Mouse (Mus musculus) midbrain, embryonic 12.5 days (tissue): ENCODE measurements around the gene Slc35e2. TPM values are rescaled to one million over a fixed set of nuclear protein-coding genes. Genes with fewer than 3 reads are reported as not detected.

Experiments used
- ATAC-seq: fragments of 200-750 bp; cut with Nextera tagmentation; 2 replicates; pipeline ENCODE4 v1.8.0; 2017; ENCODE audit warnings: low read depth, moderate TSS enrichment, moderate library complexity; ENCODE audit not compliant: low FRiP score
- H3K27ac ChIP-seq: fragments of 300-500 bp; sonication (generic); replicated peaks from 2 replicates; pipeline ENCODE4 v1.5.1; 2016; ENCODE audit warnings: mild to moderate bottlenecking
- H3K27me3 ChIP-seq: fragments of 300-500 bp; sonication (generic); 2 replicates; pipeline ENCODE4 v1.6.1; 2016; ENCODE audit warnings: mild to moderate bottlenecking
- H3K36me3 ChIP-seq: fragments of 300-500 bp; sonication (generic); 2 replicates; pipeline ENCODE4 v1.6.1; 2016
- H3K4me1 ChIP-seq: fragments of 300-500 bp; sonication (generic); 2 replicates; pipeline ENCODE4 v1.6.1; 2016
- H3K4me2 ChIP-seq: fragments of 300-500 bp; sonication (generic); replicated peaks from 2 replicates; pipeline ENCODE4 v1.6.1; 2016; ENCODE audit warnings: mild to moderate bottlenecking, moderate library complexity
- H3K4me3 ChIP-seq: fragments of 300-500 bp; sonication (generic); 2 replicates; pipeline ENCODE4 v1.5.1; 2016; ENCODE audit warnings: mild to moderate bottlenecking
- H3K9ac ChIP-seq: fragments of 300-500 bp; sonication (generic); replicated peaks from 2 replicates; pipeline ENCODE4 v1.6.1; 2016; ENCODE audit warnings: mild to moderate bottlenecking, moderate library complexity
- H3K9me3 ChIP-seq: fragments of 300-500 bp; sonication (generic); 2 replicates; pipeline ENCODE4 v1.6.1; 2016; ENCODE audit warnings: mild to moderate bottlenecking
- WGBS: fragments of 180-500 bp; shearing (Covaris S2); methylation state at CpG from one replicate; pipeline ENCODE4 v1.1.7; 2016; 5-methylcytosine and 5-hydroxymethylcytosine counted together
- polyA plus RNA-seq: library from polyadenylated mRNA; unstranded; fragments of >200 nt; fragmentation: Nextera tagmentation; extraction: Ambion mirVana; gene quantifications from 2 replicates; pipeline ENCODE4 v1.2.1, GENCODE M21; 2016

Slc35e2 gene
- polyA plus RNA-seq, result 15.4 and 17.1 TPM in 2 replicates

DNA sequence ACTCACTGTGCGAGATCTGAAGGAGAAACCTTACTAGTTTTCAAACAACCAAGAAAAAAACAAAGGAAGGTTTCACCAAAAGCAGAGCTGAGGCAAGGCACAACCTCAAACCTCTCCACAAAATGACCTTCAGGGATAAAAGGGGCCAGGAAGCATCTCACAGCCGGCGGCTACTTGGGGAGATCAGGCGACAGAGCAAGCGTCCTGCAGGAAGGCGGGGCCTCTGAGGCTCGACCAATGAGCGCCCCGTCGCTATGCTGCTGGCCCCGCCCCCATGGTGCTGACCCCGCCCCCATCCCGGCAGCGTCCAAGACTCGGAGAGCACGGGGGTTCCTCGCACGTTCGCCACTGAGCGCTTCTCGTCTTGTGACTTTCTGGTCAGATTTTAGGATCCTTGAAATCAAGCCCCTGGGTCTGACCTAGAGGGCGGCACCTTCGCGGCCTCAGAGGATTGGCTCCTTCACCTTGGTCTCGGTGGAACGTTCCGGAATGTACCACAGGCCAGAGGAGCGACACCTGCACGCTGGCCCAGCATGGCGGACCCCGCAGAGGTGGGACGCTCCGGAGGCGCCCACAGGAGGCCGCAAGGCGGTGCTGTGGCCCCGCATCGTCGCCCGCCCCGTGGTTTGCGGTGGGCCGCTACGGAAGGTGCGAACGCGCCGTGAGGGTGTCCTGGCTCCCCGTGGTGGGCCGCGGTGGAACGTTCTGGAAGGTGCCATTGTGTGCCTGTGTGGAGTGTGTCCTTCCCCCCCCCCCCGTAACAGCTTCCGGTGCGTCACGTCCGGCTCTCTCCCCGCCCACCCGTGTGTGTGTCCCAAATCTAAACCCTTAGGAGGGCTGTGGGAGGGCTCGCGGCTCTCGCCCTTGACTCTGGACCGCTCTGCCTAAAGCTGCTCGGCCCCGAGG lies at the start of gene Slc35e2:
TSS of gene Slc35e2 (plus strand) at position 326 of the 906 bp plus-strand sequence.
- ATAC-seq, result peak; percentile 95
- Histone ChIP-seq H3K4me2 (peak within 1 kb of the TSS; percentile 93), H3K27ac (peak within 1 kb of the TSS; percentile 99), H3K4me1 (peaks cover 18% of the 10 kb centered on the region), H3K9ac (peak within 1 kb of the TSS; percentile 95), H3K36me3 (peaks cover 8% of the 10 kb centered on the region), H3K9me3 (no peaks in the 10 kb centered on the region), H3K27me3 (no peaks in the 10 kb centered on the region), H3K4me3 (peak within 1 kb of the TSS; percentile 98)
- under 1% methylated on average over 64 of the region's 65 CpGs for WGBS

DNA sequence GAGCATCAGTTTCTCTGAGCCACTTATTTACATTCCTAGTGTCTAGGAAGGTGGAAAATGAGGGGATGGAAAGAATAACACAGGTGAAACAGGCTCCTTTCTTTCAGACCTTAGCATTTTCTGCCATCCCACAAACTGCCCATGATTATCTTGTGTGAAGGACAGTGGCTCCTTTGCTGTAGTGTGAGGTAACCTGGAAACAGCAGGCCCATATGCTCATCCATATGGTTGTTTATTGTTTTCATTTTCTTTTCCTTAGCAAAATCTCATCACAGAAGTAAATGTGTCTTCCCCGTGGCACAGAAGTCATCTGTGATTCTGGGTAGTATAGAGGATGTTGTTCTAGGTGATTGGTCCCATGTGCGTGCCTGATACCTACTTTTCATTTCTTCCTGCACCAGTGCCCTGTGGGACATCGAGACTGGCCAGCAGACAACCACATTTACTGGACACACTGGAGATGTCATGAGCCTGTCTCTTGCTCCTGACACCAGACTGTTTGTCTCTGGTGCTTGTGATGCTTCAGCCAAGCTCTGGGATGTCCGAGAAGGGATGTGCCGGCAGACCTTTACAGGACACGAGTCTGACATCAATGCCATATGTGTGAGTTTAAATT lies 48.2 kb upstream of the Slc35e2 start:
- WGBS, result 92% methylated on average over 6 of the region's 6 CpGs
- ATAC-seq, result no peak
- no peak overlapping the region for H3K4me3 ChIP-seq
- no peaks in the 10 kb centered on the region for H3K27me3 ChIP-seq
- no peak overlapping the region for H3K9ac ChIP-seq
- H3K4me2 ChIP-seq, result no peak overlapping the region
- no peaks in the 10 kb centered on the region for H3K9me3 ChIP-seq
- H3K36me3 ChIP-seq, result peaks cover 86% of the 10 kb centered on the region
- no peaks in the 10 kb centered on the region for H3K4me1 ChIP-seq
- H3K27ac ChIP-seq, result no peak overlapping the region

GRCm38 (mm10) chr4:155554880-155555279 lies 46.3 kb upstream of the Slc35e2 start:
- Histone ChIP-seq H3K4me3 (no peak overlapping the region), H3K9ac (no peak overlapping the region), H3K4me2 (no peak overlapping the region), H3K36me3 (peaks cover 91% of the 10 kb centered on the region), H3K4me1 (no peaks in the 10 kb centered on the region), H3K27me3 (no peaks in the 10 kb centered on the region), H3K9me3 (no peaks in the 10 kb centered on the region), H3K27ac (no peak overlapping the region)
- WGBS, result 86% methylated on average over 4 of the region's 4 CpGs
- no peak for ATAC-seq

DNA sequence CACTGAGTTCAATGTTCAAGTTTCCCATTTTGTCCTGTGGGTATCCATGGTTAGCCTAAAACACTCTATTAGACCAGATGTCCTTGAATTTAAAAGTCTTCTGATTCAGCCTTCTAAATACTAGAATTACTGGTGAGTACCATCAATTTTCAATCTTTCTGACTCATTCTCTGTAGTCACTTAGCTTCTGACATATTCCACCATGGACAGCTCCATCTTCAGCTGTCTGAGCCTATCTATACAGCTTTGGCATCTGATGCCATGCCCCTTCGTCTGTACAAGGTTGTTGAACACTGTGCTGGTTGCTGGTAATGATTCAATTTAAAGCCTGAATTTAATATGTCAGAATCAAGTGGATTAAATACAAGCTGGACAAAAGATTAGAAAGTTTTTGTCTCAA lies 45.8 kb upstream of the Slc35e2 start:
- 60% methylated on average over 1 of the region's 1 CpGs for WGBS
- H3K27me3 ChIP-seq, result no peaks in the 10 kb centered on the region
- H3K27ac ChIP-seq, result no peak overlapping the region
- no peaks in the 10 kb centered on the region for H3K9me3 ChIP-seq
- H3K4me1 ChIP-seq, result no peaks in the 10 kb centered on the region
- no peak overlapping the region for H3K9ac ChIP-seq
- H3K4me2 ChIP-seq, result no peak overlapping the region
- H3K4me3 ChIP-seq, result no peak overlapping the region
- H3K36me3 ChIP-seq, result peaks cover 97% of the 10 kb centered on the region
- no peak for ATAC-seq

- no peaks in the 10 kb centered on the region for H3K9me3 ChIP-seq
- no peak overlapping the region for H3K4me2 ChIP-seq
- no peak overlapping the region for H3K4me3 ChIP-seq
- no peak overlapping the region for H3K27ac ChIP-seq
- no peak overlapping the region for H3K9ac ChIP-seq
- H3K36me3 ChIP-seq, result peaks cover 67% of the 10 kb centered on the region
- peaks cover 23% of the 10 kb centered on the region for H3K4me1 ChIP-seq
- 83% methylated on average over 6 of the region's 6 CpGs for WGBS
- no peaks in the 10 kb centered on the region for H3K27me3 ChIP-seq
- no peak for ATAC-seq
These were observed 41.8 kb upstream of the Slc35e2 start for GRCm38 (mm10) chr4:155559454-155559853.

GRCm38 (mm10) chr4:155560932-155561331 lies 40.3 kb upstream of the Slc35e2 start:
- 0 out of 2 replicates have a peak overlapping the region, but pooled peaks have one; percentile 8 for H3K27ac ChIP-seq
- H3K36me3 ChIP-seq, result peaks cover 52% of the 10 kb centered on the region
- ATAC-seq, result no peak
- WGBS, result 62% methylated on average over 2 of the region's 2 CpGs
- no peaks in the 10 kb centered on the region for H3K27me3 ChIP-seq
- no peak overlapping the region for H3K4me3 ChIP-seq
- no peak overlapping the region for H3K4me2 ChIP-seq
- H3K9ac ChIP-seq, result no peak overlapping the region
- H3K4me1 ChIP-seq, result peaks cover 33% of the 10 kb centered on the region
- no peaks in the 10 kb centered on the region for H3K9me3 ChIP-seq

- H3K9ac ChIP-seq, result peak within 1 kb of the TSS; percentile 48; the same call in 1 of the 2 replicates
- peaks cover 43% of the 10 kb centered on the region for H3K36me3 ChIP-seq
- peak within 1 kb of the TSS; percentile 75 for H3K4me2 ChIP-seq
- no peaks in the 10 kb centered on the region for H3K27me3 ChIP-seq
- no peaks in the 10 kb centered on the region for H3K9me3 ChIP-seq
- WGBS, result 78% methylated on average over 7 of the region's 7 CpGs
- H3K4me3 ChIP-seq, result peak within 1 kb of the TSS; percentile 85
- peaks cover 33% of the 10 kb centered on the region for H3K4me1 ChIP-seq
- ATAC-seq, result no peak
- peak within 1 kb of the TSS; percentile 92 for H3K27ac ChIP-seq
These were observed 39.4 kb upstream of the Slc35e2 start, which contains the start of gene Nadk for GRCm38 (mm10) chr4:155561661-155562442. TSS of gene Nadk (plus strand) at chr4:155562378.

DNA sequence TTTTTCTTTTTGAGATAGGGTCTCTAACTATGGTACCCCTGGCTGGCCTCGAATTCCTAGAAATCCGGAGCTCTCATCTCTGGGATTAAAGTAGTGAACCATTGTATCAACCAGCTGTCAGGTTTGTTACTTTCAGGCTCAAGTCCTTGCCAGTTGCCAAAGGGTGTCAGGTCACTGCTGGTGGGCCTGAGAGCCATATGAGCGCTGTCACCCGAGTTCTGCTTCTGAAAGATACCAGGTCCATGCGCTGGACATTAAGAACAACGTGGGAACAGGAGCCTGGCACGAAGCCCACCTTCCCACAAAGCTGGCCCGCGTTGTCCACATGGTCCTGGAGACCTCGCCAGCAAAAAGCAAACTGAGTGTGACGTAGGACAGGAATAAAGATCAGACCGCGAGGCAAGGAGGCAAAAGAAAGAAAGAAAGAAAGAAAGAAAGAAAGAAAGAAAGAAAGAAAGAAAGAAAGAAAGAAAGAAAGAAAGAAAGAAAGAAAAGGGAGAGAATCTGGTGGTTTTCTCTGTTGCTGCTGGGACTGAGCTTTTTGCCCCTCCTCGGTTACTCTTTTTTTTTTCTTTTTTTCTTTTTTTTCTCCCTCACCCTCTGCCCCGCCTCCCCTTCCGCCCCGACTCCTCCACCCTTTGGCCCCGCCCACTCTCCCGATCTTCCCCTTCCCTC lies 38.4 kb upstream of the Slc35e2 start:
- peak overlapping the region; percentile 48; the same call in 1 of the 2 replicates for H3K9ac ChIP-seq
- H3K9me3 ChIP-seq, result no peaks in the 10 kb centered on the region

DNA sequence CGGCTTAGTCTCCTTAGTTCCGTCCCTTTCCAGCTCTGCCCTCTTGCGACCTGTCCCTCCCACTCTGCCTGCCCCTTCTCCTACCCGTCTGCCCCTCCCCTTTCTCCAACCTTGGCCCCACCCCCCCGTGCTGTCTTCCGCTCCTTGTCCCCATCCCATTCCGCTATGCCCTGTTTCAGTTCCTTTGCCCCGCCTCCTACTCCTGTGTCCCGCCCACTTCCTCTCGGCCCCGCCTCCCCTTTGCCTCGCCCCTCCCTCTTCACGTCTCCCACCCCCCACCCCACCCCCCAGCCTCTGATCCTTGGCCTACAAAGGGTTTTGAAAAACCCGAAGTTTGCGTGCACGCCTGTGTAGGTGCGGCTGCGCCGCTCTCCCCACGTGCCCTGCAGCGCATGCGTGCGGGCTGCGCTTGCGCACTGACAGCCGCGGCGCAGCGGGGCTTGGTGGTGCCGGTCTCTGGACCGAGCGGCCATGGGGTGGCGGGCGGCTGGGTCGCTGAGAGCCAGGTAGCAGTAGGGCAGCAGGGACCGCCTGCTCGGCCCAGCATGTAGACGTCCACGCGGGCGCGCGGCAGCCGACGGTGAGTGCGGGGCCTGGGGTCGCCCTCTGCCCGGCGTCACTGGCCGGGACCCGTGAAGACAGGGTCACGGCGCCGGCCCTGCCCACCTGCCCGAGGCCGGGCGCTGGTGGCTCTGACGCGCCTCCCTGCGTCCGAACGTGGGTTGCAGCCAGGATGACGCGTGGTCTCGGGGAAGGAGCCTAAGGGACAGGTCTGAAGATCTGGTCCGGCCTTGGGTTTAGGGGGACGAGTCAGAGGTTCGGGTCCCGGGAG lies 37.6 kb upstream of the Slc35e2 start:
- Histone ChIP-seq H3K4me2 (peak overlapping the region; percentile 75), H3K36me3 (peaks cover 27% of the 10 kb centered on the region), H3K4me1 (peaks cover 33% of the 10 kb centered on the region), H3K27me3 (no peaks in the 10 kb centered on the region), H3K9me3 (no peaks in the 10 kb centered on the region), H3K9ac (peak overlapping the region; percentile 75), H3K27ac (peak overlapping the region; percentile 92), H3K4me3 (peak overlapping the region; percentile 85)
- under 1% methylated on average over 68 of the region's 69 CpGs for WGBS
- ATAC-seq, result peak; percentile 96

More for the DNA sequence above, 38.4 kb upstream of the Slc35e2 start:
- WGBS, result 3% methylated on average over 18 of the region's 19 CpGs
- Histone ChIP-seq H3K27ac (peak overlapping the region; percentile 92), H3K4me1 (peaks cover 33% of the 10 kb centered on the region), H3K36me3 (peaks cover 33% of the 10 kb centered on the region), H3K4me3 (peak overlapping the region; percentile 85), H3K4me2 (peak overlapping the region; percentile 75), H3K27me3 (no peaks in the 10 kb centered on the region)
- no peak for ATAC-seq

GRCm38 (mm10) chr4:155564315-155565069 lies 36.7 kb upstream of the Slc35e2 start:
- no peak for ATAC-seq
- H3K4me2 ChIP-seq, result peak overlapping the region; percentile 75
- peak overlapping the region; percentile 85 for H3K4me3 ChIP-seq
- no peaks in the 10 kb centered on the region for H3K9me3 ChIP-seq
- peaks cover 18% of the 10 kb centered on the region for H3K36me3 ChIP-seq
- WGBS, result 19% methylated on average over 20 of the region's 20 CpGs
- no peaks in the 10 kb centered on the region for H3K27me3 ChIP-seq
- peak overlapping the region; percentile 92 for H3K27ac ChIP-seq
- peak overlapping the region; percentile 75 for H3K9ac ChIP-seq
- peaks cover 33% of the 10 kb centered on the region for H3K4me1 ChIP-seq
